Comparison of ENCODE assay signal across 11 mouse cellular contexts in genomic region chr14:72829261-72829660, GRCm38 (mm10).
A peak's percentile ranks its signal among the peaks of the same experiment; 100 is the strongest.
DNase-seq lines count a peak whose midpoint lies in the region; ATAC-seq and TF ChIP-seq lines count a peak whose summit lies in the region.
"Had no signal": no experiment of that assay in that cellular context is flagged by ENCODE, and none has a peak within 500 bp of the region (broad histone marks: within the 10 kb centered on the region; RNA-seq: fewer than 3 reads in every experiment).

No protein-coding gene starts in this region.

- no peaks in the 10 kb centered on the region for H3K27me3 ChIP-seq in forebrain, embryonic 11.5 days (ENCODE audit: control insufficient read depth, insufficient read depth, low read length)
- H3K27me3 ChIP-seq in forebrain, embryonic 13.5 days: no peaks in the 10 kb centered on the region
- H3K27me3 ChIP-seq in midbrain, embryonic 11.5 days (ENCODE audit: control insufficient read depth, insufficient read depth, low read length): no peaks in the 10 kb centered on the region
- H3K27me3 ChIP-seq in midbrain, postnatal 0 days (ENCODE audit: insufficient read depth, low read length): no peaks in the 10 kb centered on the region
- H3K27me3 ChIP-seq in limb, embryonic 12.5 days: peaks cover 8% of the 10 kb centered on the region; the same call in 1 of the 2 replicates
- H3K27me3 ChIP-seq: embryonic facial prominence, embryonic 12.5 days had no signal

- no peak for DNase-seq in forebrain, embryonic 11.5 days (ENCODE audit: low spot score)
- DNase-seq in midbrain, embryonic 11.5 days (ENCODE audit: low spot score, missing footprints): peak; percentile 45
- DNase-seq in midbrain, postnatal 0 days (ENCODE audit: low spot score): no peak
- DNase-seq in yolk sac, embryonic 10.5 days (ENCODE audit: low spot score): peak; percentile 38
- no peak for DNase-seq in ovary, adult 18-20 months (ENCODE audit: low spot score)
- DNase-seq in cerebellum, adult 18-20 months: no peak
- DNase-seq: heart, adult 18-20 months; liver, postnatal 0 days had no signal

- 0 out of 2 replicates have a peak, but pooled peaks have one; percentile 61 for ATAC-seq in forebrain, embryonic 11.5 days (replicated peaks; ENCODE audit: low FRiP score)
- no peak for ATAC-seq in forebrain, embryonic 13.5 days
- no peak for ATAC-seq in midbrain, embryonic 11.5 days (ENCODE audit: low FRiP score)
- no peak for ATAC-seq in midbrain, postnatal 0 days (ENCODE audit: low FRiP score)
- ATAC-seq in limb, embryonic 12.5 days (ENCODE audit: insufficient number of reproducible peaks, insufficient read depth, low FRiP score, low TSS enrichment, low read depth): peak; percentile 78; the same call in 1 of the 2 replicates
- ATAC-seq: liver, postnatal 0 days had no signal

- TF ChIP-seq CTCF in midbrain, postnatal 0 days (IDR thresholded peaks at IDR 0.05): no peak

- H3K4me2 ChIP-seq in forebrain, embryonic 11.5 days (ENCODE audit: low read depth, low read length, severe bottlenecking): no peak overlapping the region
- H3K4me2 ChIP-seq in forebrain, embryonic 13.5 days: no peak overlapping the region
- H3K4me2 ChIP-seq in midbrain, embryonic 11.5 days: no peak overlapping the region
- no peak overlapping the region for H3K4me2 ChIP-seq in midbrain, postnatal 0 days (ENCODE audit: low read depth, low read length, poor library complexity, severe bottlenecking)
- H3K4me2 ChIP-seq in limb, embryonic 12.5 days: peak overlapping the region; percentile 17; the same call in 1 of the 2 replicates
- H3K4me2 ChIP-seq: embryonic facial prominence, embryonic 12.5 days had no signal

- 12% methylated on average over 5 of the region's 5 CpGs for WGBS in forebrain, embryonic 11.5 days
- 16% methylated on average over 5 of the region's 5 CpGs for WGBS in forebrain, embryonic 13.5 days
- 46% methylated on average over 5 of the region's 5 CpGs for WGBS in midbrain, embryonic 11.5 days
- WGBS in midbrain, postnatal 0 days: 55% methylated on average over 5 of the region's 5 CpGs
- 7% methylated on average over 5 of the region's 5 CpGs for WGBS in limb, embryonic 12.5 days

- no peak overlapping the region for H3K27ac ChIP-seq in forebrain, embryonic 11.5 days (ENCODE audit: low read depth, low read length)
- no peak overlapping the region for H3K27ac ChIP-seq in forebrain, embryonic 13.5 days
- H3K27ac ChIP-seq in midbrain, embryonic 11.5 days (ENCODE audit: low read depth, low read length): no peak overlapping the region
- no peak overlapping the region for H3K27ac ChIP-seq in midbrain, postnatal 0 days (ENCODE audit: low read depth, low read length)
- H3K27ac ChIP-seq in limb, embryonic 12.5 days: peak overlapping the region; percentile 41; the same call in 1 of the 2 replicates
- H3K27ac ChIP-seq: embryonic facial prominence, embryonic 12.5 days had no signal

- H3K4me3 ChIP-seq in forebrain, embryonic 11.5 days (ENCODE audit: low read depth, low read length): no peak overlapping the region
- no peak overlapping the region for H3K4me3 ChIP-seq in forebrain, embryonic 13.5 days
- H3K4me3 ChIP-seq in midbrain, embryonic 11.5 days (ENCODE audit: low read depth, low read length): no peak overlapping the region
- H3K4me3 ChIP-seq in midbrain, postnatal 0 days (ENCODE audit: low read depth, low read length): no peak overlapping the region
- no peak overlapping the region for H3K4me3 ChIP-seq in limb, embryonic 12.5 days (replicated peaks)
- H3K4me3 ChIP-seq: embryonic facial prominence, embryonic 12.5 days had no signal

- no peaks in the 10 kb centered on the region for H3K36me3 ChIP-seq in forebrain, embryonic 11.5 days (ENCODE audit: control insufficient read depth, insufficient read depth, low read length)
- no peaks in the 10 kb centered on the region for H3K36me3 ChIP-seq in forebrain, embryonic 13.5 days (ENCODE audit: poor library complexity, severe bottlenecking)
- H3K36me3 ChIP-seq in midbrain, embryonic 11.5 days (ENCODE audit: control insufficient read depth, insufficient read depth, low read length): no peaks in the 10 kb centered on the region
- H3K36me3 ChIP-seq in midbrain, postnatal 0 days (ENCODE audit: insufficient read depth, low read length): no peaks in the 10 kb centered on the region
- no peaks in the 10 kb centered on the region for H3K36me3 ChIP-seq in limb, embryonic 12.5 days
- H3K36me3 ChIP-seq: embryonic facial prominence, embryonic 12.5 days had no signal

- H3K4me1 ChIP-seq in forebrain, embryonic 11.5 days (replicated peaks; ENCODE audit: control insufficient read depth, insufficient read depth, low read length): no peaks in the 10 kb centered on the region
- H3K4me1 ChIP-seq in forebrain, embryonic 13.5 days: 0 out of 2 replicates have a peak, but pooled peaks cover 3% of the 10 kb centered on the region
- 0 out of 2 replicates have a peak, but pooled peaks cover 2% of the 10 kb centered on the region for H3K4me1 ChIP-seq in midbrain, embryonic 11.5 days (ENCODE audit: control insufficient read depth, insufficient read depth, low read length)
- H3K4me1 ChIP-seq in midbrain, postnatal 0 days (ENCODE audit: insufficient read depth, low read length): no peaks in the 10 kb centered on the region
- H3K4me1 ChIP-seq in limb, embryonic 12.5 days (replicated peaks): peaks cover 14% of the 10 kb centered on the region
- H3K4me1 ChIP-seq: embryonic facial prominence, embryonic 12.5 days had no signal

- no peak overlapping the region for H3K9ac ChIP-seq in forebrain, embryonic 11.5 days (ENCODE audit: low read length)
- H3K9ac ChIP-seq in forebrain, embryonic 13.5 days: no peak overlapping the region
- H3K9ac ChIP-seq in midbrain, embryonic 11.5 days (ENCODE audit: low read length): no peak overlapping the region
- no peak overlapping the region for H3K9ac ChIP-seq in midbrain, postnatal 0 days (replicated peaks; ENCODE audit: low read length, poor library complexity, severe bottlenecking)
- no peak overlapping the region for H3K9ac ChIP-seq in limb, embryonic 12.5 days (replicated peaks)
- H3K9ac ChIP-seq: embryonic facial prominence, embryonic 12.5 days; liver, postnatal 0 days had no signal

- H3K9me3 ChIP-seq in forebrain, embryonic 11.5 days (ENCODE audit: control insufficient read depth, low read length): no peaks in the 10 kb centered on the region
- no peaks in the 10 kb centered on the region for H3K9me3 ChIP-seq in forebrain, embryonic 13.5 days (replicated peaks)
- H3K9me3 ChIP-seq in midbrain, embryonic 11.5 days (ENCODE audit: control insufficient read depth, low read length): no peaks in the 10 kb centered on the region
- no peaks in the 10 kb centered on the region for H3K9me3 ChIP-seq in midbrain, postnatal 0 days (ENCODE audit: low read length)
- H3K9me3 ChIP-seq in limb, embryonic 12.5 days: no peaks in the 10 kb centered on the region
- H3K9me3 ChIP-seq: embryonic facial prominence, embryonic 12.5 days had no signal

Comparison
In these comparisons a context has a peak if more than half of its experiments do, and no peak if none do; other contexts are left out.
1. ATAC-seq: peak in forebrain, embryonic 11.5 days (single experiment) and limb, embryonic 12.5 days (single experiment); none in forebrain, embryonic 13.5 days (single experiment), midbrain, embryonic 11.5 days (single experiment) and midbrain, postnatal 0 days (single experiment).
2. DNase-seq: peak in midbrain, embryonic 11.5 days (single experiment) and yolk sac, embryonic 10.5 days (single experiment); none in forebrain, embryonic 11.5 days (single experiment), midbrain, postnatal 0 days (single experiment), ovary, adult 18-20 months (single experiment) and cerebellum, adult 18-20 months (0 of 2).